Mouse (Mus musculus): ENCODE results near the gene Pimreg. TPM values are rescaled to one million over a fixed set of nuclear protein-coding genes. Genes with fewer than 3 reads are reported as not detected.

The Pimreg gene
- total RNA-seq, 4 experiments from 2014 or later: 0.41 to 1.4 (median 0.65) TPM; not detected in 1

DNA sequence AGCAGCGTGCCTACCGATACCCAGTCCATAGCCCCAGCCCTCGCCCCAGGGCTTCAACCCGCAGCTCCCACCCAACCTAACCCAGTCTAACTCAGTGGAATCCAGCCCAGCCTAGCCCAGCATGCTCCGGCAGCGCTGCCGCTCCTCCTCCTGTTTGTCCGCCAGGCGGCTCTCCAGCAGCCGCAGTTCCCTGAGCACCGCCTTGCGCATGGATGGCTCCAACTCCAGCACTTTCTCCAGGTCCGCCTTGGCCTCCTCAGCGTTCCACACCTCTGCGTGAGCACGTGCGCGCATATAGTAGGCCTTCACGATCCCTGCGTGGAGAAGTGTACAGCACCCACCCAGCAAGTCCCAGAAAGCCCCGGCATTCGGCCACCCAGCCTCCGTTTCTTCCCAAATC lies 12.7 kb upstream of the Pimreg start:
- DNase-seq (ENCODE audit: low spot score): no peak

GRCm38 (mm10) chr11:72031353-72031752 lies 10.5 kb upstream of the Pimreg start:
- DNase-seq (ENCODE audit: low spot score): no peak

DNA sequence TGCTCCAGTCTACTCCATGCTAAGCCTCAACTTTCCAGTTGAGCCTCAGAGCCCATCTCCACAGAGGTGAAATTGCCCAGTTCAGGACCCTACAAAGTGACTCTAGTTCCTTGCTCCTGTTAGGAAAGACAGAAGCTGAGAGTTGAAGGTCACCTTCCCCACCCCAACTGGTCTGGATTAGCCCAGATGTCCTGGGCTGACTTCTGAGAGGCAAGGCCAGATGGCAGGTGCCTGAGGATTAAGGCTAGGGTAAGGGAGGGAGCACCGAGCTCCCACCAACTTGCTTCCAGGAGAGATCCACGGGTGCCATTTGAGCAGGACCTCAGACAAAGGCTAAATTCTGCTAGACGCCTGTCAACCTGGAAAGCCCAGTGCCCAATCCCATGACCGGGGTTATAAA lies 9.7 kb upstream of the Pimreg start:
- no peak for DNase-seq (ENCODE audit: low spot score)

DNA sequence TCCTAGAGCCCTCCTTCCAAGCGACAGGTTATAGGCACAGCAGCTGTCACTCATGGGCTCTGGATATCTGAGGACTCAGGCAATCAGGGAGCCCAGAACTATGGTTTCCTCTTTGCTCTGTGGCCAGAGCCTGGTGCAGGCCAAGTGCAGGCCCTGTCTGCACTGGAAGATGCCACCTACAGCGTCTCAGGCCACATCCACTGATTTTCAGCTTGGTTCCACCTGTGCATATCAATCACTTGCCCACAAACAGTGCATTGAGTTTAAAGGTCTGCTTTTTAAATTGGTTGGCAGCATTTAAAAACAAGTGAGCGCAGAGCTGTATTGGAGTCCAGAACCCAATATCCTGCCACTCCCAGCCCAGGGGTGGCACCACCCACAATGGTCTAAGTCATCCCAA lies 9.2 kb upstream of the Pimreg start:
- no peak for DNase-seq (ENCODE audit: low spot score)

DNA sequence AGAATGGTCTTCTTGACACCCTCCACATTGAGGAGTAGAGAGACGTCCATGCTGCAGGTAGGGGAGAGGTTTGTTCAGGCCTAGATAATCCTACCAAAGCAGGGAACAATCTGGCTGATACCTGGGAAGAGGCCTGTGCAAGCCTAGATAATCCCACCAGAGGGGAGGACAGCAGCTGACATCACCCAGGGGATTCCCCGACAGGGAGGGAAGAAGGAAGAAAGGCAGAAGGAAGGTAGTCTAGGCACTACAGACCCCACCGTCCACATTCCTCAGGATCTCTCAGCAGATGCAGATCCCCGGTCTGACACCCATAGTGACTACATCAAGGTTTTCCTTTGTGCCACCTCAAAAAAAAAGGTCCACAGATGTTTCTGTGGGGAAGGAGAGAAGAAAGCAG lies 4.4 kb upstream of the Pimreg start, which contains the start of gene Aipl1:
Gene Aipl1, minus strand, starts transcription at position 101 of the 400 bp plus-strand sequence.
- no peak for DNase-seq (ENCODE audit: low spot score)

DNA sequence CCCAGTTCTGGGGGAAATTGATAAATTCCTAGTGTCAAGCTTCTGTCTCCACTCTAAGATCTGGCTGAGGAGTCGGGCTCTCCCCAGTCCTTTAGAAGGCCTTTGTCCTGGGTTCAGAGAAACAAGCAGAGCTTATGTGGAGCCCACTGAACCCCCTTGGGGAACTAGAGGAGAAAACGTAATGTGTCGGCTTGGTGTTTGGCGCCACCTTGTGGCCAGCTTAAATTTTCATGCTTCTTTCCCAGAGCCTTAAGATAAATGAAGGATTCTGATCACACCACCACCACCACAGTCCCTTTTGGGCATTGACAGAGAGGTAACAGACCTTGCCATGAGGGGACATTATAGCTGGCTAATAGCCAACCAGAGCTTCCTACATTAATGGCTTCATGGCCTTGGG lies 3.8 kb upstream of the Pimreg start:
- DNase-seq (ENCODE audit: low spot score): peak; percentile 66

GRCm38 (mm10) chr11:72039599-72040386 lies 2.0 kb upstream of the Pimreg start:
- DNase-seq (ENCODE audit: low spot score): no peak

- DNase-seq (ENCODE audit: low spot score): no peak
These were observed 503 bp upstream of the Pimreg start for GRCm38 (mm10) chr11:72041290-72041767.

- no peak for DNase-seq (ENCODE audit: low spot score)
These were observed 799 bp downstream of the Pimreg start for GRCm38 (mm10) chr11:72042631-72043030.

DNA sequence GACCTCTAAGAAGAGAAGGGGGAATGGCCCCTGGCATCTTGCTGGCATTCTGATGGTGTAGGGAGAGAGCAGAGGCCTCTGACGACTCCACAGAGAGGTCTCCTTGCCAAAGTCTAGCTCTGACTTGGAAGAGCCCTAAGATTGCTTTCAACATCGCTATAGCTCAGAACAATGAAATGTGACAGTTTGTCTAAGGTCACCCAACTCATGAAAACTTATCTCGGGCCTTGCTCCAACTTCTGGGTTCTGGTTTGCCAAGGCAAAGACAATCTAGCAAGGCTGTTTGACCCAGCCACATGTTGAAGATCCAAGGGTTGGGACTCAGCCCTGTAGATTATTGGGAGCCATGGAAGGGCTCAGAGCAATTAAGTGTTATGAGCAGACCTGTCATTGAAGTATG lies 2.4 kb downstream of the Pimreg start:
- no peak for DNase-seq (ENCODE audit: low spot score)

GRCm38 (mm10) chr11:72048730-72049129 lies 6.9 kb downstream of the Pimreg start:
- DNase-seq (ENCODE audit: low spot score): no peak

DNA sequence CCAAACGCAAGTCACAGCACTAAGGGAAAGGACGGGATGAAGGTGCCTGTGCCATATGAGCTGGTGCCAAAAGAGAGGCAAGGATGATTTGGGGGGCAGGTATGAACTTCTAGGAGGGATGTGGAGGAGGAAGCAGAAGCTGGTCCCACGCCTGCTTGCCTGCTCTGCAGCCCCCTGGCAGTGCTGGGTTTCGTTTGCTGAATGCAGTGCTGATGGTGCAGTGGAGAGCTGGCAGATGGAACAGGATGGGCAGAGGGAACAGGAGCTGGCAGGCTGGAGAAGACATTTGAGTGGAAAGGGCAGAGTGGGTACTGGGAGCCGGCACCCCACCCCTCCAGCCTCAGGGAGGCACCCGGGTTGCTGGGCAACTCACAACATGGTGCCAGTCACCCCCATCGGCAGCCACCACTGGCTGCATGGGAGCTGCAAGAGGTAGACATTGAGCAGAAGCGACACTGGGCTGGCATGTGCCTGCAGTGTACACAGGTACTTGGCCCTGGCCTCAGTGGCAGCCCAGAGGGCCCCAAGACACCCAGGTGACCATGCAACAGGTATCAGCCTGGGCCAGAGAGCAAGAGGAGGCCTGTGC lies 7.4 kb downstream of the Pimreg start:
- no peak for DNase-seq (ENCODE audit: low spot score)

GRCm38 (mm10) chr11:72050168-72050894 lies 8.5 kb downstream of the Pimreg start:
- DNase-seq (ENCODE audit: low spot score): no peak

GRCm38 (mm10) chr11:72050895-72051858 lies 9.3 kb downstream of the Pimreg start:
- DNase-seq (ENCODE audit: low spot score): no peak

DNA sequence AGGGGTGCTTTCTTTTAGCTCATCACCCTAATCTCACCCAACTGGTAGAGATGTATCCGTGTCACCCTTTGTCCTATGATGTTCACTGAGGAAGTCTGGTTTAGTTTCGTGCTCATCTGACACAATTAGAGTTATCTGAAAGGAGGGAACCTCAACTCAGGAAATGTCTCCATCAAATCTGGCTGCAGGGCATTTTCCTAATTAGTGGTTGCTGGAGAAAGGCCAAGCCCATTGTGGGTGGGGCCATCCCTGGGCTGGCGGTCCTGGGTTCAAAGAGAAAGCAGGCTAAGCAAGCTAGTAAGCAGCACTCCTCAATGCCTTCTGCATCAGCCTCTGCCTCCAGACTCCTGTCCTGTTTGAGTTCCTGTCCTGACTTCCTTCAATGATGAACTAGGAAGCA lies 10.4 kb downstream of the Pimreg start:
- no peak for DNase-seq (ENCODE audit: low spot score)

GRCm38 (mm10) chr11:72052636-72053035 lies 10.8 kb downstream of the Pimreg start:
- peak; percentile 63 for DNase-seq (ENCODE audit: low spot score)

GRCm38 (mm10) chr11:72055176-72055575 lies 13.3 kb downstream of the Pimreg start:
- no peak for DNase-seq (ENCODE audit: low spot score)

DNA sequence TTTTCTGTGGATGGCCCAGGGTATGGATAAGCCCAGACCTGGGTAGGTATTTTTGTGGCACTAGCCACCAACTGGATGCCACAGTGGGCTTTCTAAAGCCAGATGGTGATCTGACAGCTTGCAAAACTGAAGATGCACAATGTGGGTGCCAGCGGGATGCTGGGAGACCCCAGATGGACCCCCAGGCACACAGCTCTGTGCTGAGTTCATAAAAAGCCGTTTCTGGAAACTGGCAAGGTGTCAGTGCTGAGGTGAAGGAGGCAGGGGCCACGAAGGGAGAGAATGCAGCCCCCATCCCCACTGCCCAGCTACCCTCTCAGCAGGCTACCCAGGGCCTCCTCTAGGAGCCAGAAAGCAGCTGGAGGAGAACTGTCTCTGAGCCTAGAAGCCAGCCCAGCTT lies 15.3 kb downstream of the Pimreg start:
- no peak for DNase-seq (ENCODE audit: low spot score)

- DNase-seq (ENCODE audit: low spot score): no peak
These were observed 18.6 kb downstream of the Pimreg start for GRCm38 (mm10) chr11:72060416-72060815.

DNA sequence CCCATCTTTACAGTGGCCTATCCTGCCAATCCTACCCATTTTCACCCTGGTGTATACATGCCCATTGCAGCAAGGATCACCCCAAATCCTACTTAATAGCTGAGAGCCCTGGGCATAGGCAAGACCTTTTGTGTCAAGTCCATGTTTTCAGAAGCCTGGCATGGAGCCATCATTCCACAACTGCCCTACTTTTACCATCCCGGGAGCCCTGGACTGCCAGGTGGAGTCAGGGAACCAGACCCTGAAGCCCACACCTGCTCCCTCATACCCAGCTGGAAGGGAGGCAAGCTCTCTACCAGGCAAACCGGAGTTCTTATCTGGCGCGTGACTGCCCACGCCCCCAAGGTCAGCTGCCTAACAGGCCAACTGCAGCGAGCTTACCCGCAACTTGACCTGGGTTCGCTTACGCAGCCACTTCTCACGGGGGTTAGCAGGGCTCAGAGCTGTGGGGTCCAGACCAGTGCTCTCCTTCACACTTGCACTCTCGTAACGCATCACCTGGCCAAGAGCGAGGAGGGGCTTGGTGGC lies 19.3 kb downstream of the Pimreg start:
- DNase-seq (ENCODE audit: low spot score): no peak

DNA sequence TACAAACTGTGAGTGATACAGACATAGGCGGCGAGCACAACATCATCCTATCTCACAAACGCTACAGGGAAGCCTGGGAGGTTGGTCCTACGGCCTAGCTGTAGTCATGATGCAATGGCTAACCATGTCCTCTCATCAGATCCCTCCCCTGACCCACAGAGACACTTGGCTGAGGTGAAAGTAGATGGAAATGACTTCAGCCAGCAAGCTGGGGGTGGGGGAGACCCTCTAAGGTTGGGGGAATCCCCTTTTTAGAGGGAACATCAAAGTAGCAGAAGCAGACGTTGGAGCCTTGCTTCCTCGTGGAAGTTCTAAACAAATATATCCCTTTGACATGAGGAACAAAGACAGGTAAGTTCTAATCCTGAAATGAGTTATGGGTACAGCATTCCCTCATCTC lies 22.6 kb downstream of the Pimreg start:
- no peak for DNase-seq (ENCODE audit: low spot score)

Data from heart, adult 8-10 months (tissue).